Mouse (Mus musculus) cerebral cortex, adult 2 months (tissue): ENCODE measurements around the gene Gmpr2.

Experiments
- WGBS: fragments of 180-500 bp; shearing (Covaris S2); methylation state at CpG from one replicate; pipeline ENCODE4 v1.1.7; 2018; 5-methylcytosine and 5-hydroxymethylcytosine counted together

Gmpr2 gene

GRCm38 (mm10) chr14:55681160-55682117 lies 9.7 kb downstream of the Gmpr2 start, which contains the start of gene Tinf2:
Gene Tinf2 (minus strand): TSS chr14:55681820.
- under 1% methylated on average over 66 of the region's 66 CpGs for WGBS

- WGBS = 5% methylated on average over 3 of the region's 3 CpGs
Measured at GRCm38 (mm10) chr14:55682118-55682493, 10.4 kb downstream of the Gmpr2 start.

- 77% methylated on average over 10 of the region's 10 CpGs for WGBS
Measured at GRCm38 (mm10) chr14:55689433-55689832, 17.7 kb downstream of the Gmpr2 start.

- 74% methylated on average over 4 of the region's 4 CpGs for WGBS
Measured at GRCm38 (mm10) chr14:55697226-55697625, 25.5 kb downstream of the Gmpr2 start.

- WGBS = 77% methylated on average over 9 of the region's 9 CpGs
Measured at GRCm38 (mm10) chr14:55701131-55701530, 29.4 kb downstream of the Gmpr2 start.

- WGBS = 80% methylated on average over 6 of the region's 6 CpGs
Measured at GRCm38 (mm10) chr14:55702761-55703160, 31.0 kb downstream of the Gmpr2 start.

- 92% methylated on average over 8 of the region's 8 CpGs for WGBS
Measured at GRCm38 (mm10) chr14:55706051-55706600, 34.4 kb downstream of the Gmpr2 start.

- 88% methylated on average over 5 of the region's 5 CpGs for WGBS
Measured at GRCm38 (mm10) chr14:55707397-55707796, 35.7 kb downstream of the Gmpr2 start.

GRCm38 (mm10) chr14:55709509-55709908 lies 37.8 kb downstream of the Gmpr2 start:
- WGBS = 94% methylated on average over 4 of the region's 4 CpGs

- WGBS = 90% methylated on average over 7 of the region's 7 CpGs
Measured at GRCm38 (mm10) chr14:55711786-55712185, 40.0 kb downstream of the Gmpr2 start.

- 25% methylated on average over 25 of the region's 25 CpGs for WGBS
Measured at GRCm38 (mm10) chr14:55713007-55713728, 41.4 kb downstream of the Gmpr2 start.

- WGBS = 48% methylated on average over 4 of the region's 4 CpGs
Measured at GRCm38 (mm10) chr14:55713729-55714122, 42.0 kb downstream of the Gmpr2 start, which contains the start of gene Tgm1. Gene Tgm1 (minus strand): TSS chr14:55713926.

- WGBS = 51% methylated on average over 6 of the region's 6 CpGs
Measured at GRCm38 (mm10) chr14:55714893-55715292, 43.2 kb downstream of the Gmpr2 start.

- 97% methylated on average over 6 of the region's 6 CpGs for WGBS
Measured at GRCm38 (mm10) chr14:55716271-55716670, 44.5 kb downstream of the Gmpr2 start.

GRCm38 (mm10) chr14:55716884-55717283 lies 45.1 kb downstream of the Gmpr2 start:
- 81% methylated on average over 8 of the region's 8 CpGs for WGBS

- 78% methylated on average over 6 of the region's 6 CpGs for WGBS
Measured at GRCm38 (mm10) chr14:55719737-55720136, 48.0 kb downstream of the Gmpr2 start.

- 91% methylated on average over 12 of the region's 12 CpGs for WGBS
Measured at GRCm38 (mm10) chr14:55720666-55721065, 48.9 kb downstream of the Gmpr2 start.

- WGBS = 78% methylated on average over 6 of the region's 6 CpGs
Measured at GRCm38 (mm10) chr14:55721076-55721475, 49.3 kb downstream of the Gmpr2 start.

- under 1% methylated on average over 50 of the region's 50 CpGs for WGBS
Measured at GRCm38 (mm10) chr14:55721700-55722437, 50.1 kb downstream of the Gmpr2 start, which contains the start of gene Rabggta. Gene Rabggta (minus strand): TSS chr14:55722263.

- WGBS = 32% methylated on average over 8 of the region's 8 CpGs
Measured at GRCm38 (mm10) chr14:55722438-55722945, 50.8 kb downstream of the Gmpr2 start.

- 77% methylated on average over 7 of the region's 7 CpGs for WGBS
Measured at GRCm38 (mm10) chr14:55723433-55723832, 51.7 kb downstream of the Gmpr2 start.
